Mouse (Mus musculus): ENCODE measurements around the gene Vezt.
A peak's percentile ranks its signal among the peaks of the same experiment; 100 is the strongest.

Vezt gene

DNA sequence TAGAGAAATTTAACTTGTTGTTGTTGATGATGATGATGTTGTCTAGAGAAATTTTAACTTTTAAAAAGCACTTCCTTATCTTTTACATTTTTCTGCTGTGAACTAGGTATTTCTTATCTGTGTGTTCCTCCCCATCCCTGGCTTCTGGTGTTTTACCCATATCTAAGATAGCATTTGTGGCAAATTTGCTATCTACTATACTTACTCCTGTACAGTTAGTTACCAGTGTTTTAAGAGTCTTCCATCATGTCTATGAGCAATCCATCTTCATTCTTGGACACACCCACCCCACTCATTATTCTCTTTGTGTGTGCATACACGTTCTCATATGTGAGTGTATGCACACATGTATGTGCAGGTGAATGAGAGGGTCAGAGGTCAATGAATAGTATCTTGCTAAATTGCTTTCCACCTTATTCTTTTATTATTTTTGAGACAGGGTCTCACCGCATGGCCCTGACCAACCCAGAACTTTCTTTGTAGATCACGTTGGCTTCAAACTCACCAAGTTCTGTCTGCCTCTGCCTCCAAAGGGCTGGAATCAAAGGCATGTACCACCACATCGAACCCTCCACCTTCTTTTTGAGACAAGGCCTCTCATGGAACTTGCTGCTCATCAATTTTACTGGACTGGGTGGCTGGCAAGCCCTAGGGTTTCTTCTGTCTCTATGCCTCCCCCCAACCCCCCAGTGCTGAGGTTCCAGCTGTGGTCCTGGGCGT, 123.3 kb downstream of the Vezt start:
- DNase-seq (ENCODE audit: low read depth, low spot score) = no peak

DNA sequence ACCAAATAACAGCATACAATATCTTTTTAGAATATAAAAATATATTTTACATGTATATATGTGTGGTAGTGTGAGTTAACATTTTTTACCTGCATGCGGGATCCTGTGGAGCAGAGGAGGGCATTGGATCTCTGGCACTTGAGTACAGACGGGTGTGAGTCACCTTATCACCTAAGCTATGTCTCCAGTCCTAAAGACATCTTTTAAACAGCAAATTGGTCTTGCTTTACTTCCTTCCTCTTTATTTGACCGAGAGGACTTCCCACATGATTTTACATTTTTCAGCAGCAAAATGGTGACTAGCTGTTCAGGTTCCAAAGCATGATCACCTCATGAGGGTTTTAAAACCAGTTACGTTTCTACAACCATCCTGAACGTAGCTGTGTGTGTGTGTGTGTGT, 124.3 kb downstream of the Vezt start:
- DNase-seq (ENCODE audit: low read depth, low spot score) = no peak

DNA sequence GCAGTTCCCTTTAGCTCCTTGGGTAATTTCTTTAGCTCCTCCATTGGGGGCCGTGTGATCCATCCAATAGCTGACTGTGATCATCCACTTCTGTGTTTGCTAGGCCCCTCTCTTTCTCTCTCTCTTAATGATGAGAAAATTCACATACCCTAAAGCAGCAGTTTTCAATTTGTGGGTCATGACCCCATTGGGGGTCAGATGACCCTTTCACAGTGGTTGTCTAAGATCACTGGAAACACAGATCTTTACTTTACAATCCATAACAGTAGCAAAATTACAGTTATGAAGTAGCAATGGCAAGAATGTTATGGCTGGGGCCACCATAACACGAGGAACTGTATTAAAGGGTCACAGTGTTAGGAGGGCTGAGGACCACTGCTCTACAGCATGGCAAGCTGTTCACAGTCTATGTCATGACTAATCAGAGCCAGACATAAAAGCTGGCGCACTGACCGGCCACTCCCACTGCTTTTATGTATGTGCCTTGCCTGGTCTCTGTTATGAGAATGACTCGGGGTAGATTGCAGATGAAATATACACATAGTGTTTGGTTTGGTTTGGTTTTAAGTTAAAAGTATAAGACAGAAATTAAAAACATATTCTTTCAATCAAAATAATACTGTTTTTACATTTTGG, 125.7 kb downstream of the Vezt start:
- DNase-seq (ENCODE audit: low read depth, low spot score) = no peak

DNA sequence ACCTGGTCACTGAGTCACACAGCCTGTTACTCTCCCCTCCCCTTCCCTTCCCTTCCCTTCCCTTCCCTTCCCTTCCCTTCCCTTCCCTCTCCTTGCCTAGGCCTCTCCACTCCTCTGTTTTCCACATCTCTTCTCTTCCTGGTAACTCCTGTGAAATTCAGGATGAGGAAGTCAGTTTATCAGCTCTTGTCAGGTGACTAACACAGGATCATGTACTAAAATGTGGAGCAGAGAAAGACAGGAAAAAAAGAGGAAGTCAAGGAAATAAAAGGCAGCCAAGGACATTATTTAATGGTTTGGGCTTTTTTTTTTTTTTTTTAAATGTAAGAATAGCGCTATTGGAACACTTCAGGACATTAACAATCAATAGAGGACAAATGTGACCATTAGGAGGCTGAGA, 126.6 kb downstream of the Vezt start:
- DNase-seq (ENCODE audit: low read depth, low spot score) = no peak

DNA sequence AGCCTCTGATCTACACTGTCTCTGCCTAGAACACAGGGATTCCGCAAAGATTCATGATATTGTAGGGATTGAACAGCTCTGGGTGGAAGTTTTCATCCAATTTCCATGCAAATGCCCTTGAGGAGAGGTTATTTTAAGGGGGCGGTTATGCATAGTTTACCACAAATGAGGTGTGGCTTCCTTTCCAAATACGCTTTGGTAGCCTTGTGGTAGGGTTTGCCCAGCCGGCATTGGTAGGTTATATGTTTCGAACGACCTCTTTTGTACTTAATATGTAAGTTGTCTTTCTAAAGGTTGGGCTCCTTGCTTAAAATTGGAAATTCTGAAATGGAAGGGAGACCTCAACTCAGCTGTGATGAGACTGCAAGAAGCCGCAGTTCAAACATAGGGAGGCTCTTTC, 127.1 kb downstream of the Vezt start:
- DNase-seq (ENCODE audit: low read depth, low spot score) = no peak

DNA sequence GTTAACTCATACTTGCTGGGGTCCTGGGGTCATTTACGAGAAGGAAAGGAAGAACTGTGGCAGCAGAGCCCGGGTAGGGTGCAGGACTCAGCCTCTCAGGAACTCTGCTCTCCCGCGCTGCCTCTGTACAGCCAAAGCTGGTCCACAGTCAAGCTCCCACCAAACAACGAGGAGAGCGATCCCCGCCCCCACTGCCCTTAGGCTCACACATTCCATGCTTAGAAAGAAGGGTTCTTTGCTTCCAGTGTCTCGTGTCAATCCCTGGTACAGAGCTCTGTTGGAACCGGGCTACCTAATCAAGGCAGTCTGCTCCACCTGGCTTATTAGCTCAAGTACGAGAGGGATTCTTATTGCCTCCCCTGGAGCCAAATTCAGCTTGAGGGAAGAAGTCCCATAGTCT, 128.2 kb downstream of the Vezt start:
- no peak for DNase-seq (ENCODE audit: low read depth, low spot score)

DNA sequence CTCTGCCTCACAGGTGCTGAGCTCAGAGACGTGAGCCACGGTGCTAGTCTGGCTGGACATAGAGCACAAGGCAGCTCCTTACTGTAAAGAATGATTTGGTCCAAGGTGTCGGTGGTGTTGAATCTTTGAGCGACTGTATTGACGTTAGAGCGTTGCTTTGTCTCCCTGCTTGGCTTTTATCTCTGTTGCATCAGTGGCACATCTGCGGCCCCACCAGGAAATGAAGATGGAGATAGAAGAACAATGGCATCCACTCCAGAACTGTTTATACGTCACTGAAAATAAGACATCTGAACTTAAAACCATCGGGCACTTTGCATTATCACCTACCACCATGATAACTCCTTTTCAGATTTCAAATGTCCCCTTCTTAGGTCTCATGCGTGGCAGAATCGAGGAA, 135.7 kb downstream of the Vezt start:
- no peak for DNase-seq (ENCODE audit: low read depth, low spot score)

DNA sequence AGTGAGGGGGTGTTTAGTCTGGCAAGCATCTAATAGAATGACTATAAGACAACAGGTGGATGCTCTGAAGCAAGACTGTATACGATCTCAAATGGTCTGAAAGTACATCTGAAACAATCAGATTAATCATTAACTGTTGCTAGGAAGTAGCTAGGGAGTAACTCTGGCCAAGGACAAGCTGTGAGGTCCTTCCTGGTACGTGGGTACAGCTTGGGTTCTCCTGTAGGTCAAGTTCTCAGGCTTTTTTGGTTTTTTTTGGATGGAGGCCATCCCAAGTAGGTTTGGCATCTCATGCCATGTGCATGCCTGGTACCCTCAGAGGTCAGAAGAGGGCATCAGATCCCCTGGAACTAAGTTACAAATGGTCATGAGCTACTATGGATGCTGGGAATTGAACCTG, 136.3 kb downstream of the Vezt start:
- no peak for DNase-seq (ENCODE audit: low read depth, low spot score)

DNA sequence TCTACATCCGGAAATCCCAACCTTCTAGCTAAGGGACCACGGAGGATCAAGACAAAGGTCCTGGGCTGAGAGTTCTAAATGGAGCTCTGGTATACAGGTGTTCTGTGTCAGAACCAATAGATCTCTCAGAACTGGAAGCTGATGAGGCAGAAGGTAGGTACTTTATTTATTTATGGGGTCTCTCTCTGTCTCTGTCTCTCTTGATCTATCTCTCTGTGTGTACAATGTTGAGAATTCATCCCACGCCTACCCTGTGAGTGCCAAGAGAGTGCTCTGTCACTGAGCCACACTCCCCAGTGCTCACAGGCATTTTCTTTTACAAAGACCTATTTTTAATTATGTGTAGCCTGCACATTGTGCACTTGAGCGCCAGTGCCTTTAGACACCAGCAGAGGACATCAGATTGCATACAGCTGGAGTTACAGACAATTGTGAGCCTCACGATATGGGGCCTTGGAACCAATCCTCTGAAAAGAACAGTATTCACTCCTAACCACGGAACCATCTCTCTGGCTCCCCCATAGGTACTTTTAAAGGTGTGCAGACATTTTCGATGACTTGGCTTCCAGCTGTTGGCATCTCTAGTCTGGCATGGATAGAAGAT, 138.5 kb downstream of the Vezt start, which contains the start of gene Metap2:
Metap2 (minus strand) TSS at position 51 of the 604 bp plus-strand sequence.
- no peak for DNase-seq (ENCODE audit: low read depth, low spot score)

DNA sequence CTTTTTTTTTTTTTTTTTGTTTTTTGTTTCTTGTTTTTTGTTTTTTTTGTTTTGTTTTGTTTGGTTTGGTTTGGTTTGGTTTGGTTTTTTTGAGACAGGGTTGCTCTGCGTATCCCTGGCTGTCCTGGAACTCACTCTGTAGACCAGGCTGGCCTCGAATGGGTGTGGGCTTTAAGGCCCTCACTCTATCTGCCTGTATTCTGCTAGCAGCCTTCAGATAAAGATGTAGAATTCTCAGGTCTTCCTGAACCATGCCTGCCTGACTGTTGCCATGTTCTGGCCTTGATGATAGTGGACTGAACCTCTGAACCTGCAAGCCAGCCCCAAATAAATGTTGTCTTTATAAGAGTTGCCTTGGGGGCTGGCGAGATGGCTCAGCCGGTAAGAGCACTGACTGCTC, 143.1 kb downstream of the Vezt start:
- no peak for DNase-seq (ENCODE audit: low read depth, low spot score)

DNA sequence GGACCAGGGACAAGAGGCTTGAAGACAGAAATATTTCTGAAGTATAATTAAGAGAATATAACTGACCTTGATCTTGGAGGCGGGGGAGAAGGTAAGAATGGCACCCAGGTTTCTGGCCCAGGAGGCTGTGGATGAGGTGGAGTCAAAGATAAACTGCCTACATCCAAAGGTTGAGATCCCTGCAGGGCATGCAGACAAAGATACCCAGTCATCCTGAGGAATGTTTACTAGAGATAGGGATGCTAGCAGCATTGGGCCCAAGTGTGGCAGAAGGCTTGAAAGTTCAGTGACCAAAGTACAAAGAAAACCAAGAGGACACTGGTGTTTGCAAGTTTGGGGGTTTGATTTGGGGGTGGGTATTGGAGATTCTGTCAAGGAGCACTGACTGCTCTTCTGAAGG, 144.6 kb downstream of the Vezt start:
- DNase-seq (ENCODE audit: low read depth, low spot score) = no peak

DNA sequence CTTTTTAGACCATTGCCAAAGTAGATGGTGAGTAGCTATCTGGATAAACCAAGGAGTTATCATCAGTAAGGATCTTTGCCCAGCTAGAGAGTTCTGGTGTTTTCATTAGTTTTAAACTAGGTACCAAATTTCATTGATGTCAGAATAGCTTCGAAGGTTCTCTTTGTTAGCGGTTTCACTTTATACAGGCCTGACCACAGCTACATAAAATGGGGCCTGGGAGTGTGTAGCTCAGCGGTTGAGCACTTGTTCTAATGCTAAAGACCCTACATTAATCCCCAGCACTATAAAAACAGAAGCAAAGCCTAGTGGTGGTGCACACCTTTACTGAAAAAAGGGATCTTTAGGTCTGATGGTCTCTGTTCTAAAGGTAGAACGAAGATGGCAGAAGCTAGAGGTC, 145.1 kb downstream of the Vezt start:
- DNase-seq (ENCODE audit: low read depth, low spot score) = no peak

DNA sequence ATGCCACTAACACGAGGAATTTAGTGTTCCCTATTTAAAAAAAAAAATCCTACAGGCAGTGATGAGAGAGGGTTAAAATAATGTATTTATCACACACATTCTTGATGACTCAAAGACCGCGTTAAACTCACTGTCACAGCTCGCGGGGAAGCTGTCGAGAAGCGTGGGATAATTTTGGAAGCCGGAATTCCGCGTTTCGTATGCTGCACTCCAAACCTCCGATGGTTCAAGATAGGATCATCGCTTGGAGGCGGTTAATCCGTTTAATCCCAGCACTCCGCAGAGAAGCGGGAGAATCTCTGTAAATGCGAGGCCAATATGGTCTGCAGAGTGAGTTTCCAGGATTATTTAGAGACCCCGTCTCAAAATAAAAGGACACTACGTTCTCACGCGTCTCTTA, 145.6 kb downstream of the Vezt start:
- no peak for DNase-seq (ENCODE audit: low read depth, low spot score)

DNA sequence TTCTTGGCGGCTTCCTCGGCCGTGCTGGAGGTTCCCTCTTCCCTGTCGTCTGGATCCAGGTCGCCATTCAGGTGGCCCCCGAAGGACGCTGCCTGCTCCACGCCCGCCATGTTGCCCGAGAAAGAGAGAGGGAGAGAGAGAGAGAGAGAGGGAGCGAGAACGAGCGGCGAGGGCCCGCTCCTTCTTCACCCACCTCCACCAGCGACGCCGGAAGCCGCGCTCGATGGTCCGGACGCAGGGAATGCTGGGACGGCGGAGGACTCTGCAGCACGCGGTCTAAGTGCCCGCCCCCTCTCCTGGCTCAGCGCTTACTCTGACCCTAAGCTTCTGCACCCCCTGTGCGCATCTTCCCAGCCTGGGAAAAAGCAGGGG, 146.1 kb downstream of the Vezt start:
- DNase-seq (ENCODE audit: low read depth, low spot score) = peak; percentile 90

Data from R1 (cell line).